Mouse (Mus musculus) MEL (cell line): ENCODE measurements around the gene Poc1a.

Source experiments
- CTCF ChIP-seq, 3 experiments: IDR thresholded peaks in 2 of 3; conservative IDR thresholded peaks in 1 of 3; 2 replicates each; pipeline ENCODE4 v1.5.1; 2011 to 2012; ENCODE audit warnings: low read length in 3 of 3, low read depth in 2 of 3, mild to moderate bottlenecking in 2 of 3, improper control_type of control experiment in 1 of 3, inconsistent platforms in 1 of 3, mixed read lengths in 1 of 3, moderate library complexity in 1 of 3; ENCODE audit not compliant: control insufficient read depth in 1 of 3, insufficient read depth in 1 of 3, poor library complexity in 1 of 3, severe bottlenecking in 1 of 3
- E2F4 ChIP-seq: IDR thresholded peaks from 2 replicates; pipeline ENCODE4 v1.6.1; 2011; ENCODE audit warnings: low read depth, low read length, improper control_type of control experiment, borderline replicate concordance
- ELF1 ChIP-seq: IDR thresholded peaks from 2 replicates; pipeline ENCODE4 v1.6.1; 2014; ENCODE audit warnings: low read depth, mild to moderate bottlenecking, inconsistent platforms, low read length, improper control_type of control experiment, moderate library complexity
- GABPA ChIP-seq: IDR thresholded peaks from 2 replicates; pipeline ENCODE4 v1.6.1; 2012; ENCODE audit warnings: low read depth, mild to moderate bottlenecking, inconsistent platforms, low read length, improper control_type of control experiment, moderate library complexity
- JUND ChIP-seq: IDR thresholded peaks from 2 replicates; pipeline ENCODE4 v1.6.1; 2011; ENCODE audit warnings: low read depth, mild to moderate bottlenecking, improper control_type of control experiment, low read length
- MAFK ChIP-seq: IDR thresholded peaks from 2 replicates; pipeline ENCODE4 v1.6.1; 2011; ENCODE audit warnings: low read depth, mild to moderate bottlenecking, low read length, improper control_type of control experiment, borderline replicate concordance
- MAX ChIP-seq: IDR thresholded peaks from 2 replicates; pipeline ENCODE4 v1.6.1; 2011; ENCODE audit warnings: low read length, improper control_type of control experiment
- NRF1 ChIP-seq: IDR thresholded peaks from 2 replicates; pipeline ENCODE4 v1.6.1; 2014; ENCODE audit warnings: low read depth, mild to moderate bottlenecking, inconsistent platforms, low read length, improper control_type of control experiment, moderate library complexity; ENCODE audit not compliant: poor library complexity, insufficient read depth, severe bottlenecking
- POLR2AphosphoS5 ChIP-seq: IDR thresholded peaks from 2 replicates; pipeline ENCODE4 v1.6.1; 2012; ENCODE audit warnings: low read depth, borderline replicate concordance, mild to moderate bottlenecking, inconsistent platforms, low read length, moderate library complexity, mixed read lengths
- RCOR1 ChIP-seq: IDR thresholded peaks from 2 replicates; pipeline ENCODE4 v1.6.1; 2012; ENCODE audit warnings: low read depth, mild to moderate bottlenecking, inconsistent platforms, low read length, improper control_type of control experiment
- SIN3A ChIP-seq: IDR thresholded peaks from 2 replicates; pipeline ENCODE4 v1.6.1; 2012; ENCODE audit warnings: low read length, improper control_type of control experiment, inconsistent platforms
- UBTF ChIP-seq: IDR thresholded peaks from 2 replicates; pipeline ENCODE4 v1.6.1; 2012; ENCODE audit warnings: low read depth, mild to moderate bottlenecking, inconsistent platforms, low read length, improper control_type of control experiment, moderate library complexity, borderline replicate concordance; ENCODE audit not compliant: insufficient read depth
- ZC3H11A ChIP-seq: IDR thresholded peaks from 2 replicates; pipeline ENCODE4 v1.6.1; 2012; ENCODE audit warnings: low read depth, mild to moderate bottlenecking, inconsistent platforms, low read length, improper control_type of control experiment

DNA sequence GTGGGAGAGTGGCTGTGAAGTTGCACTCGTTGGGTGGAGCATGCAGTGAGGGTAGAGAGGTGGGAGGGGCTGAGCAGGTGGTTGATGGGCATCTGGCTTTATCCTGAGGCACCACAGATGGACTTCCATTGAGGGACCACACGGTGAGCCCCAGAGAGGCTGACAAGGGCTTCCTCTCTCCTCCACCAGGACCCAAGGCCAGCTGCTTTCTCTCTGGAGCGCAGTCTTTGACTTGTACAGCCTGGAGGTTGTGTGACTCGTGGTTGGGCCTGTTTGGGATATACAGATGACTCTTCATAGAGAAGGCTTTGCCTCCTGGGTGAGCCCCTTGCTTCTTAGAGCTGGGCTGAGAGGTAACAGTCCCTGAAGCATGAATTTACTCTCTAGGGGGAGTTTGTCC is 12.4 kb upstream of the Poc1a start:
- TF ChIP-seq CTCF (IDR thresholded peaks at IDR 0.05 in 2 of 3, conservative IDR thresholded peaks at IDR 0.05 in 1 of 3; ENCODE audit: control insufficient read depth in 1 of 3, insufficient read depth in 1 of 3, low read depth in 2 of 3, low read length in 3 of 3, poor library complexity in 1 of 3, severe bottlenecking in 1 of 3) (no peak), UBTF (no peak), MAFK (no peak), MAX (no peak), GABPA (no peak), ZC3H11A (no peak), NRF1 (no peak), SIN3A (no peak), RCOR1 (no peak), E2F4 (no peak), POLR2AphosphoS5 (no peak), ELF1 (no peak), JUND (no peak)
